Mouse (Mus musculus) B cell, adult 2 months (primary cell): ENCODE measurements around the gene Acod1.

Source experiments
- DNase-seq, 2 experiments: peaks; one replicate each; pipeline ENCODE4 v3.0.0; 2022

The Acod1 gene

GRCm38 (mm10) chr14:103073825-103074224 is 27.0 kb downstream of the Acod1 start:
- no peak for DNase-seq

GRCm38 (mm10) chr14:103075166-103075565 is 28.4 kb downstream of the Acod1 start:
- no peak for DNase-seq

GRCm38 (mm10) chr14:103077272-103078005 is 30.7 kb downstream of the Acod1 start:
- DNase-seq = no peak

GRCm38 (mm10) chr14:103078006-103078912 is 31.5 kb downstream of the Acod1 start:
- no peak for DNase-seq

- no peak for DNase-seq
These were observed 32.6 kb downstream of the Acod1 start for GRCm38 (mm10) chr14:103079209-103079977.

GRCm38 (mm10) chr14:103085840-103086533 is 39.2 kb downstream of the Acod1 start:
- DNase-seq = no peak

- no peak for DNase-seq
These were observed 40.0 kb downstream of the Acod1 start for GRCm38 (mm10) chr14:103086671-103087324.

- DNase-seq = no peak
These were observed 41.1 kb downstream of the Acod1 start for GRCm38 (mm10) chr14:103087846-103088245.

- peak; percentile 68 to 73 for DNase-seq
These were observed 41.8 kb downstream of the Acod1 start for GRCm38 (mm10) chr14:103088624-103089023.

- DNase-seq = no peak
These were observed 46.5 kb downstream of the Acod1 start for GRCm38 (mm10) chr14:103093236-103093635.

GRCm38 (mm10) chr14:103093670-103094069 is 46.9 kb downstream of the Acod1 start:
- no peak for DNase-seq

- no peak for DNase-seq
These were observed 48.3 kb downstream of the Acod1 start for GRCm38 (mm10) chr14:103095036-103095435.

- no peak for DNase-seq
These were observed 49.0 kb downstream of the Acod1 start for GRCm38 (mm10) chr14:103095826-103096225.

- DNase-seq = no peak
These were observed 49.8 kb downstream of the Acod1 start for GRCm38 (mm10) chr14:103096621-103097020.

GRCm38 (mm10) chr14:103098213-103098586 is 51.4 kb downstream of the Acod1 start:
- DNase-seq = no peak

GRCm38 (mm10) chr14:103098587-103099235 is 51.9 kb downstream of the Acod1 start:
- peak; percentile 81 to 84 for DNase-seq

- DNase-seq = peak; percentile 93 to 95
These were observed 52.6 kb downstream of the Acod1 start, which contains the start of gene Fbxl3 for GRCm38 (mm10) chr14:103099238-103099933. TSS of gene Fbxl3 (minus strand) at chr14:103099566.

- no peak for DNase-seq
These were observed 53.5 kb downstream of the Acod1 start for GRCm38 (mm10) chr14:103100296-103100695.

GRCm38 (mm10) chr14:103101171-103101570 is 54.4 kb downstream of the Acod1 start:
- DNase-seq = no peak

- DNase-seq = peak in 1 of 2 experiments; percentile 12
These were observed 55.5 kb downstream of the Acod1 start for GRCm38 (mm10) chr14:103102246-103102645.
